Mouse (Mus musculus): Measurements from ENCODE around the gene Narfl.

Narfl gene

GRCm38 (mm10) chr17:25760148-25760547 lies 13.4 kb upstream of the Narfl start:
- intact Hi-C loops (cut with DNase I): no loop called here

- intact Hi-C loops (cut with DNase I): no loop called here
Measured at GRCm38 (mm10) chr17:25761561-25761970, 12.0 kb upstream of the Narfl start.

- intact Hi-C loops (cut with DNase I): no loop called here
Measured at GRCm38 (mm10) chr17:25762591-25762990, 11.0 kb upstream of the Narfl start.

- intact Hi-C loops (cut with DNase I): no loop called here
Measured at GRCm38 (mm10) chr17:25765886-25766285, 7.7 kb upstream of the Narfl start.

- intact Hi-C loops (cut with DNase I): no loop called here
Measured at GRCm38 (mm10) chr17:25769331-25769730, 4.2 kb upstream of the Narfl start.

GRCm38 (mm10) chr17:25775318-25776062 lies 1.9 kb downstream of the Narfl start:
- intact Hi-C loops (cut with DNase I): no loop called here

- intact Hi-C loops (cut with DNase I): no loop called here
Measured at GRCm38 (mm10) chr17:25777948-25778347, 4.4 kb downstream of the Narfl start.

GRCm38 (mm10) chr17:25781339-25781738 lies 7.8 kb downstream of the Narfl start:
- intact Hi-C loops (cut with DNase I): no loop called here

GRCm38 (mm10) chr17:25783086-25783485 lies 9.5 kb downstream of the Narfl start:
- intact Hi-C loops (cut with DNase I): no loop called here

- intact Hi-C loops (cut with DNase I): no loop called here
Measured at GRCm38 (mm10) chr17:25783861-25784574, 10.4 kb downstream of the Narfl start.

GRCm38 (mm10) chr17:25785281-25785745 lies 11.7 kb downstream of the Narfl start, which contains the start of gene Haghl:
TSS of gene Haghl (minus strand) at chr17:25785673.
- intact Hi-C loops (cut with DNase I): no loop called here

- intact Hi-C loops (cut with DNase I): no loop called here
Measured at GRCm38 (mm10) chr17:25786280-25786679, 12.7 kb downstream of the Narfl start, which contains the start of gene Ccdc78. TSS of gene Ccdc78 (plus strand) at chr17:25786580.

- intact Hi-C loops (cut with DNase I): no loop called here
Measured at GRCm38 (mm10) chr17:25786781-25787504, 13.4 kb downstream of the Narfl start.

- intact Hi-C loops (cut with DNase I): loop anchor here (10.0 kb wide), 1 partner anchor 217 kb away; the partner anchor contains the start of genes Lmf1 and Sox8
Measured at GRCm38 (mm10) chr17:25791320-25791842, 17.8 kb downstream of the Narfl start.

GRCm38 (mm10) chr17:25791843-25792527 lies 18.4 kb downstream of the Narfl start:
- intact Hi-C loops (cut with DNase I): loop anchor here (10.0 kb wide), 1 partner anchor 217 kb away; the partner anchor contains the start of genes Lmf1 and Sox8

GRCm38 (mm10) chr17:25792615-25793014 lies 19.0 kb downstream of the Narfl start, which contains the start of gene Fam173a:
TSS of gene Fam173a (minus strand) at chr17:25792901.
- intact Hi-C loops (cut with DNase I): loop anchor here (10.0 kb wide), 1 partner anchor 218 kb away; the partner anchor contains the start of genes Lmf1 and Sox8

GRCm38 (mm10) chr17:25794197-25794596 lies 20.6 kb downstream of the Narfl start:
- intact Hi-C loops (cut with DNase I): loop anchor here (10.0 kb wide), 1 partner anchor 219 kb away; the partner anchor contains the start of genes Lmf1 and Sox8

GRCm38 (mm10) chr17:25794998-25795397 lies 21.4 kb downstream of the Narfl start:
- intact Hi-C loops (cut with DNase I): loop anchor here (10.0 kb wide), 1 partner anchor 220 kb away; the partner anchor contains the start of genes Lmf1 and Sox8

- intact Hi-C loops (cut with DNase I): loop anchor here (10.0 kb wide), 1 partner anchor 221 kb away; the partner anchor contains the start of genes Lmf1 and Sox8
Measured at GRCm38 (mm10) chr17:25795609-25796092, 22.1 kb downstream of the Narfl start, which contains the start of gene AC134908.4. TSS of gene AC134908.4 (minus strand) at chr17:25795659.

All from adrenal gland (tissue).